ENCODE assay signal across 31 mouse cellular contexts in the genomic region with DNA sequence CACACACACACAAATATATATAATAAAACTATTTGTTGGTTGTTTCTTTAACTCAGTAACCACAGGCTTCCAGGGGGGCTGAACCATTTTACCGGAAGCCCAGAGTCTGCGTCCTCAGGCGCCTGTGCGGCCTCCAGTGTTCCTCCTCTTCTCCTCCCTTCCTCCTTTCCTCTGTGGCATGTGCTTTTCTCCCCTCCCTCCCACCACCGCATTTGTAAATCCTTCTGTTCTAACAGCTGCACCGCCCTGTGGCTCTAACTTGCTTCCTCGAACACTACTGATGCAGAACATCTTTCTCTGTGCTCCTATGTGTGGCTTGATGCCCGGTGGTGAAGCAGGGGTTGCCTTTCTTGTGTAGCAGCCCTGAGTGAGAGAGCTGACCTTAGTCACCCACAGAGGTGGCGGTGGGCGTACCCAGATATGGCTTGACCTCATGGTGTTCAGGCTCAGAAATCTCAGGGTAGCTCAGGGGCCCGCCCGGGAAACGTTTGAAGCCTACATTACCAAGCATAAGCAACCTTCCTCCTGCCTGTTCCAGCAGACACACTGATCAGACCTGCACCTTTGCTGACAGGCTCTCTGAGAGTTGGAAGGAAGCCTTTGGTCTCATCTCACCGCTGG. TPM values are rescaled to one million over a fixed set of nuclear protein-coding genes. Genes with fewer than 3 reads are reported as not detected.
"Had no signal": no experiment of that assay in that cellular context is flagged by ENCODE, and none has a peak within 500 bp of the region (broad histone marks: within the 10 kb centered on the region; RNA-seq: fewer than 3 reads in every experiment).

No protein-coding gene starts in this region.

- DNase-seq: kidney, adult 18-20 months; kidney, adult 9 months; kidney, postnatal 25 days; liver; lung, adult 18-20 months; lung, postnatal 10 days; lung, postnatal 36 days; midbrain, embryonic 14.5 days; right cerebral cortex, adult 18-20 months; right cerebral cortex, postnatal 14 days; spleen, adult 18-20 months; thymus, adult 18-20 months; thymus, postnatal 36 days had no signal

- H3K4me1 ChIP-seq: limb, embryonic 10.5 days; limb, embryonic 13.5 days; liver, embryonic 12.5 days; liver, embryonic 15.5 days; lung, embryonic 15.5 days; megakaryocyte, embryonic 14.5 days; midbrain, embryonic 10.5 days; neural tube, embryonic 12.5 days; neural tube, embryonic 15.5 days had no signal

- H3K9me3 ChIP-seq: liver, embryonic 12.5 days; liver, embryonic 15.5 days; lung, embryonic 15.5 days had no signal

- ATAC-seq: inflammation-experienced regulatory T-cells, adult 6 months; intestine, embryonic 16.5 days; liver, embryonic 12.5 days had no signal

- H3K36me3 ChIP-seq: limb, embryonic 13.5 days; liver, embryonic 12.5 days; liver, embryonic 15.5 days; lung, embryonic 15.5 days; midbrain, embryonic 10.5 days; neural tube, embryonic 12.5 days; neural tube, embryonic 15.5 days had no signal

- H3K4me2 ChIP-seq: limb, embryonic 13.5 days; liver, embryonic 12.5 days; liver, embryonic 15.5 days; lung, embryonic 15.5 days; neural tube, embryonic 12.5 days; neural tube, embryonic 15.5 days had no signal

- H3K9ac ChIP-seq: limb, embryonic 13.5 days; liver, embryonic 12.5 days; liver, embryonic 15.5 days; lung, embryonic 15.5 days; neural tube, embryonic 12.5 days; neural tube, embryonic 15.5 days had no signal

- H3K27ac ChIP-seq: kidney, postnatal 0 days; limb, embryonic 10.5 days; limb, embryonic 13.5 days; liver, embryonic 12.5 days; liver, embryonic 15.5 days; lung, embryonic 15.5 days; midbrain, embryonic 10.5 days; neural tube, embryonic 12.5 days; neural tube, embryonic 15.5 days had no signal

- H3K4me3 ChIP-seq: limb, embryonic 10.5 days; limb, embryonic 13.5 days; liver, embryonic 12.5 days; liver, embryonic 15.5 days; lung, embryonic 15.5 days; megakaryocyte, embryonic 14.5 days; midbrain, embryonic 10.5 days; neural tube, embryonic 12.5 days; neural tube, embryonic 15.5 days had no signal

RNA-seq across cellular contexts. Expression of a gene that starts 13.3 kb away (rescaled TPM):
- total RNA-seq: left cerebral cortex, postnatal 25 days had no signal
- polyA plus RNA-seq: inflammation-experienced regulatory T-cells, adult 6 months; intestine, embryonic 16.5 days; large intestine, adult 2 months; limb, embryonic 10.5 days; limb, embryonic 13.5 days; liver, embryonic 12.5 days; liver, embryonic 15.5 days; midbrain, embryonic 10.5 days; midbrain, embryonic 14.5 days; neural tube, embryonic 12.5 days; neural tube, embryonic 15.5 days; stomach, embryonic 16.5 days; urinary bladder, adult 2 months had no signal

RNA-seq across cellular contexts. Expression of a gene that starts 18.4 kb away (rescaled TPM):
- total RNA-seq: left cerebral cortex, adult 18-20 months; left cerebral cortex, postnatal 25 days had no signal
- polyA plus RNA-seq: intestine, embryonic 16.5 days; kidney, postnatal 0 days; large intestine, adult 2 months; liver, embryonic 12.5 days; liver, embryonic 15.5 days; lung, embryonic 15.5 days; neural tube, embryonic 15.5 days; stomach, embryonic 16.5 days; urinary bladder, adult 2 months had no signal

RNA-seq across cellular contexts. Expression of a gene that starts 33.0 kb away (rescaled TPM):
- total RNA-seq: left cerebral cortex, adult 18-20 months; left cerebral cortex, postnatal 25 days had no signal
- polyA plus RNA-seq: intestine, embryonic 16.5 days; large intestine, adult 2 months; liver, embryonic 12.5 days; liver, embryonic 15.5 days; lung, embryonic 15.5 days; midbrain, embryonic 10.5 days; stomach, embryonic 16.5 days; urinary bladder, adult 2 months had no signal

RNA-seq across cellular contexts. Expression of a gene that starts 51.8 kb away (rescaled TPM):
- total RNA-seq: left cerebral cortex, adult 18-20 months; left cerebral cortex, postnatal 25 days had no signal
- polyA plus RNA-seq: inflammation-experienced regulatory T-cells, adult 6 months; intestine, embryonic 16.5 days; kidney, postnatal 0 days; large intestine, adult 2 months; limb, embryonic 10.5 days; limb, embryonic 13.5 days; lung, embryonic 15.5 days; midbrain, embryonic 10.5 days; midbrain, embryonic 14.5 days; neural tube, embryonic 12.5 days; neural tube, embryonic 15.5 days; testis, adult 2 months; urinary bladder, adult 2 months had no signal
